Mouse (Mus musculus) MEL (cell line): Measurements from ENCODE around the gene Mettl13. TPM values are rescaled to one million over a fixed set of nuclear protein-coding genes. Genes with fewer than 3 reads are reported as not detected.

Experiments
- DNase-seq: peaks from one replicate; pipeline ENCODE4 v3.0.0; 2011; ENCODE audit warnings: low read depth, low spot score
- H3K27ac ChIP-seq: 2 replicates; pipeline ENCODE4 v1.5.1; 2012; ENCODE audit warnings: low read depth, mild to moderate bottlenecking, control low read depth, low read length, moderate library complexity; ENCODE audit not compliant: control insufficient read depth
- H3K27me3 ChIP-seq, 2 experiments: fragments of 150-350 bp in 1 of 2; sonication (generic) in 1 of 2; 2 replicates each; pipeline ENCODE4 v1.6.1; 2012; ENCODE audit warnings: low read length in 2 of 2, mild to moderate bottlenecking in 2 of 2, improper control_type of control experiment in 1 of 2, moderate library complexity in 1 of 2; ENCODE audit not compliant: insufficient read depth in 2 of 2, control insufficient read depth in 1 of 2
- H3K36me3 ChIP-seq, 2 experiments: 2 replicates each; pipeline ENCODE4 v1.6.1; 2012 to 2014; ENCODE audit warnings: low read length in 2 of 2, improper control_type of control experiment in 1 of 2, inconsistent platforms in 1 of 2, mild to moderate bottlenecking in 1 of 2; ENCODE audit not compliant: insufficient read depth in 2 of 2, control insufficient read depth in 1 of 2
- H3K4me1 ChIP-seq, 2 experiments: fragments of 150-350 bp in 1 of 2; sonication (generic) in 1 of 2; 2 replicates each; pipeline ENCODE4 v1.6.1; 2012; ENCODE audit warnings: low read length in 2 of 2, improper control_type of control experiment in 1 of 2, mild to moderate bottlenecking in 1 of 2; ENCODE audit not compliant: insufficient read depth in 2 of 2, control insufficient read depth in 1 of 2
- H3K4me3 ChIP-seq, 2 experiments: fragments of 150-350 bp in 1 of 2; sonication (generic) in 1 of 2; 2 replicates each; pipeline ENCODE4 v1.5.1; 2012; ENCODE audit warnings: low read depth in 2 of 2, low read length in 2 of 2, mild to moderate bottlenecking in 2 of 2, moderate library complexity in 2 of 2, control low read depth in 1 of 2, improper control_type of control experiment in 1 of 2; ENCODE audit not compliant: control insufficient read depth in 1 of 2, insufficient read depth in 1 of 2
- H3K79me2 ChIP-seq: 2 replicates; pipeline ENCODE4 v1.6.1; 2012; ENCODE audit warnings: mild to moderate bottlenecking, low read length, moderate library complexity; ENCODE audit not compliant: control insufficient read depth, poor library complexity, insufficient read depth
- H3K9ac ChIP-seq: 2 replicates; pipeline ENCODE4 v1.6.1; 2012; ENCODE audit warnings: low read depth, mild to moderate bottlenecking, control low read depth, low read length, moderate library complexity; ENCODE audit not compliant: control insufficient read depth, poor library complexity, severe bottlenecking
- H3K9me3 ChIP-seq: fragments of 150-350 bp; sonication (generic); replicated peaks from 2 replicates; pipeline ENCODE4 v1.6.1; 2012; ENCODE audit warnings: mild to moderate bottlenecking, low read length, improper control_type of control experiment, moderate library complexity; ENCODE audit not compliant: insufficient read depth
- CHD1 ChIP-seq: IDR thresholded peaks from 2 replicates; pipeline ENCODE4 v1.6.1; 2012; ENCODE audit warnings: low read depth, mild to moderate bottlenecking, inconsistent platforms, low read length, improper control_type of control experiment
- CHD2 ChIP-seq: IDR thresholded peaks from 2 replicates; pipeline ENCODE4 v1.6.1; 2011; ENCODE audit warnings: low read length, improper control_type of control experiment
- ELF1 ChIP-seq: IDR thresholded peaks from 2 replicates; pipeline ENCODE4 v1.6.1; 2014; ENCODE audit warnings: low read depth, mild to moderate bottlenecking, inconsistent platforms, low read length, improper control_type of control experiment, moderate library complexity
- MAZ ChIP-seq: IDR thresholded peaks from 2 replicates; pipeline ENCODE4 v1.6.1; 2012; ENCODE audit warnings: low read depth, mild to moderate bottlenecking, inconsistent platforms, low read length, improper control_type of control experiment
- MXI1 ChIP-seq: IDR thresholded peaks from 2 replicates; pipeline ENCODE4 v1.6.1; 2011; ENCODE audit warnings: mild to moderate bottlenecking, low read depth, low read length, improper control_type of control experiment
- MYC ChIP-seq: IDR thresholded peaks from 2 replicates; pipeline ENCODE4 v1.6.1; 2011; ENCODE audit warnings: low read depth, mild to moderate bottlenecking, low read length, improper control_type of control experiment, moderate library complexity
- NELFE ChIP-seq: IDR thresholded peaks from 2 replicates; pipeline ENCODE4 v1.6.1; 2011; ENCODE audit warnings: low read depth, low read length, improper control_type of control experiment
- RAD21 ChIP-seq: IDR thresholded peaks from 2 replicates; pipeline ENCODE4 v1.6.1; 2011; ENCODE audit warnings: mild to moderate bottlenecking, low read depth, low read length, improper control_type of control experiment
- SIN3A ChIP-seq: IDR thresholded peaks from 2 replicates; pipeline ENCODE4 v1.6.1; 2012; ENCODE audit warnings: low read length, improper control_type of control experiment, inconsistent platforms
- TAL1 ChIP-seq: IDR thresholded peaks from 2 replicates; pipeline ENCODE4 v1.6.1; 2012; ENCODE audit warnings: mild to moderate bottlenecking, inconsistent platforms, low read length, moderate library complexity, mixed read lengths
- TBP ChIP-seq: IDR thresholded peaks from 2 replicates; pipeline ENCODE4 v1.8.0; 2011; ENCODE audit warnings: low read depth, low read length, improper control_type of control experiment
- UBTF ChIP-seq: IDR thresholded peaks from 2 replicates; pipeline ENCODE4 v1.6.1; 2012; ENCODE audit warnings: low read depth, mild to moderate bottlenecking, inconsistent platforms, low read length, improper control_type of control experiment, moderate library complexity, borderline replicate concordance; ENCODE audit not compliant: insufficient read depth
- USF1 ChIP-seq: IDR thresholded peaks from 2 replicates; pipeline ENCODE4 v1.6.1; 2014; ENCODE audit warnings: low read depth, mild to moderate bottlenecking, inconsistent platforms, low read length, improper control_type of control experiment, moderate library complexity
- USF2 ChIP-seq, 2 experiments: IDR thresholded peaks; 2 replicates each; pipeline ENCODE4 v1.6.1; 2011 to 2012; ENCODE audit warnings: improper control_type of control experiment in 2 of 2, low read length in 2 of 2, borderline replicate concordance in 1 of 2, inconsistent platforms in 1 of 2, low read depth in 1 of 2, mild to moderate bottlenecking in 1 of 2; ENCODE audit not compliant: insufficient read depth in 1 of 2
- ZC3H11A ChIP-seq: IDR thresholded peaks from 2 replicates; pipeline ENCODE4 v1.6.1; 2012; ENCODE audit warnings: low read depth, mild to moderate bottlenecking, inconsistent platforms, low read length, improper control_type of control experiment
- ZMIZ1 ChIP-seq: IDR thresholded peaks from 2 replicates; pipeline ENCODE4 v1.6.1; 2012; ENCODE audit warnings: low read depth, mild to moderate bottlenecking, inconsistent platforms, low read length, improper control_type of control experiment, moderate library complexity
- polyA plus RNA-seq, 2 experiments: library from polyadenylated mRNA; stranded (reverse) in 1 of 2; unstranded in 1 of 2; fragments of >175 nt in 1 of 2; fragments of >200 nt in 1 of 2; gene quantifications; 2 replicates each; pipeline versions ENCODE4 v1.2.1 to v1.2.4; 2012; ENCODE audit warnings: low replicate concordance in 2 of 2, low read depth in 1 of 2; ENCODE audit not compliant: insufficient read length in 2 of 2, insufficient read depth in 1 of 2, missing spikeins in 1 of 2
- total RNA-seq: library from RNA; depleted of rRNA; stranded (reverse); fragments of 300-350 nt; gene quantifications from 2 replicates; pipeline ENCODE4 v1.2.3, GENCODE M21; 2012

The Mettl13 gene
- total and polyA plus RNA-seq, 3 experiments = 29.1 to 60.1 TPM; not detected in 1

DNA sequence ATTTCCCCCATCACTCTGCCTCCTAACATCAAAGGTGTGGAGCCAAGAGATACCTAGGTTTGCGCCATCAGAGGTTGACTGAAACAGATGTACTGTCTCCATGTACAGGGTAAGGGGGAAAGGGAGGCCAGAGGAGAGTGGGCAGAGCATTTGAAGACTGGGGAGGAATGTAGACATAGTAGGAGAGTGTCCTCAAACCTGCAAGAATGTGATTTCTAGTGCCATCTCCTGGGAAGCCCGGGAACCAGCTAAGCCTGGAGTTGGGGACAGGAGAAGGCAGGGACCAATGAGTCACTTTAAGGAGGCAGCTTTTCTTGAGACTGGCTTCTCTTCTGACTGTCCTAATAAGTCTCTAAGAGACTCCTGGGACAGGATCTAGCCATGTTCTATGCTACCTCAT lies 18.7 kb downstream of the Mettl13 start:
- H3K27me3 ChIP-seq = no peaks in the 10 kb centered on the region
- no peaks in the 10 kb centered on the region for H3K9me3 ChIP-seq
- TF ChIP-seq MAZ (no peak), TAL1 (no peak), CHD2 (no peak), MYC (no peak), MXI1 (no peak), CHD1 (no peak), TBP (no peak), USF1 (no peak), ELF1 (no peak), ZC3H11A (no peak), SIN3A (no peak), NELFE (no peak), USF2 (IDR thresholded peaks at IDR 0.05; ENCODE audit: borderline replicate concordance in 1 of 2, insufficient read depth in 1 of 2, low read depth in 1 of 2, low read length in 2 of 2) (no peak), RAD21 (no peak), ZMIZ1 (no peak)
- no peaks in the 10 kb centered on the region for H3K36me3 ChIP-seq
- no peaks in the 10 kb centered on the region for H3K79me2 ChIP-seq
- H3K9ac ChIP-seq = no peak overlapping the region
- H3K27ac ChIP-seq = no peak overlapping the region
- H3K4me1 ChIP-seq = no peaks in the 10 kb centered on the region
- no peak overlapping the region for H3K4me3 ChIP-seq
- DNase-seq = no peak

DNA sequence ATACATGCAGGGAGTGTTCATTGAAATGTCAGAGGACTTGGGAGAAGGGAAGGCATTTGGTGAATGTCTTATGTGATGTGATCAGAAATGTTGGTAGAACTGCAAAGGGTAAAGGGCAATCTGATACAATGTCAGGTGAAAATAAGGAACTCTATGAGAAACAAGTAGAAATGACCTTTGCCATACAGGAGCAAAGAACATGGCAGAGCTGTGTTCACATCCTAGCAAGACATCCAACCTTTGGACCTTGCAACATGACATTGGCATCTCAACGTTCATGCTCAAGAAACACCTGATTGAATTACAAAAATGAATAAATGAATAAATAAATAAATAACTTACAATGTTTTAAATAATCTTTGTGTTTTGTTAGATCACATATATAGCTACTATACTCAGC lies 33.2 kb downstream of the Mettl13 start:
- H3K9me3 ChIP-seq = no peaks in the 10 kb centered on the region
- TF ChIP-seq UBTF = no peak
- H3K4me1 ChIP-seq = peaks cover 0 to 4% of the 10 kb centered on the region in 2 experiments; a peak in 3 of 4 replicates
- no peaks in the 10 kb centered on the region for H3K27me3 ChIP-seq
- H3K9ac ChIP-seq = no peak overlapping the region
- H3K79me2 ChIP-seq = no peaks in the 10 kb centered on the region
- DNase-seq = no peak
- H3K4me3 ChIP-seq = no peak overlapping the region
- no peak overlapping the region for H3K27ac ChIP-seq
- H3K36me3 ChIP-seq = peaks cover 0 to 3% of the 10 kb centered on the region in 2 experiments; a peak in 2 of 4 replicates

DNA sequence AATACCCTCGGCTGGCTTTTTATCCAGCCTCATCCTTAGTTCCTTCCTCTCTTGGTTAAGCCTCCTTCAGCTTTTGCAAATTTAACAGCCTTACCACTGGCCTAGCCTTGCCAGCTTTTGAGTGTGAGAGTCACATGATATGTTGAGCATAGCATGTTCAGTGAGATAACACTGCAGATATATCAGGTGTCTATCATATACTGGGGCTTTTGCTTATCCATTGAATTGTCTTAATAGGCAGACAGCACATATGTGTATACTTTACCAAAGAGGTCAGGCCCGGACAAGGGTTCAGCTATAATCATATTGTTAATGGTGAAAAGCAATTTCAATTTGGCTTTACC lies 38.4 kb downstream of the Mettl13 start:
- TF ChIP-seq USF1 (peak; percentile 70; the same call in 1 of the 2 replicates), ELF1 (no peak)
- Histone ChIP-seq H3K9me3 (no peaks in the 10 kb centered on the region), H3K79me2 (no peaks in the 10 kb centered on the region), H3K27ac (peak overlapping the region; percentile 41; the same call in 1 of the 2 replicates), H3K4me1 (peaks cover 2 to 17% of the 10 kb centered on the region in 2 experiments), H3K9ac (no peak overlapping the region), H3K27me3 (no peaks in the 10 kb centered on the region), H3K4me3 (no peak overlapping the region), H3K36me3 (peaks cover 0 to 23% of the 10 kb centered on the region in 2 experiments; a peak in 2 of 4 replicates)
- DNase-seq = no peak
